Mouse (Mus musculus): Measurements from ENCODE around the gene Sdhaf1. TPM values are rescaled to one million over a fixed set of nuclear protein-coding genes. Genes with fewer than 3 reads are reported as not detected.

The Sdhaf1 gene
- polyA plus RNA-seq, 1 experiment from 2014 or later, result 14.3 TPM

GRCm38 (mm10) chr7:30274383-30274782, 49.3 kb downstream of the Sdhaf1 start:
- no peak overlapping the region for H3K4me3 ChIP-seq (ENCODE audit: low read length)
- no peaks in the 10 kb centered on the region for H3K9me3 ChIP-seq (ENCODE audit: control insufficient read depth, low read length)
- no peak overlapping the region for H3K4me2 ChIP-seq (ENCODE audit: low read depth, low read length)
- no peak for ATAC-seq
- no peak overlapping the region for H3K9ac ChIP-seq (ENCODE audit: low read depth, low read length)
- WGBS, result 53% methylated on average over 6 of the region's 6 CpGs
- H3K27me3 ChIP-seq (replicated peaks; ENCODE audit: control insufficient read depth, insufficient read depth, low read length), result no peaks in the 10 kb centered on the region
- no peaks in the 10 kb centered on the region for H3K36me3 ChIP-seq (ENCODE audit: control insufficient read depth, insufficient read depth, low read length)
- peaks cover 3% of the 10 kb centered on the region; the same call in 1 of the 2 replicates for H3K4me1 ChIP-seq (ENCODE audit: control insufficient read depth, insufficient read depth, low read length)
- no peak overlapping the region for H3K27ac ChIP-seq (ENCODE audit: low read length)

Other genes starting within 250 kb of the Sdhaf1 start
- gene Gm26920, start 233.5 kb downstream of the Sdhaf1 start, polyA plus RNA-seq (2015; fragmentation: Nextera tagmentation; extraction: Ambion mirVana), result 0.62 TPM in 1 of 2 replicates, not detected in the other
- gene Zfp566, start 233.4 kb downstream of the Sdhaf1 start, polyA plus RNA-seq (2015; fragmentation: Nextera tagmentation; extraction: Ambion mirVana), result 4.3 and 5.3 TPM in 2 replicates
- 60.8 and 61.0 TPM in 2 replicates for gene Zfp260, start 229.1 kb downstream of the Sdhaf1 start, polyA plus RNA-seq (2015; fragmentation: Nextera tagmentation; extraction: Ambion mirVana)
- gene Zfp382, start 202.0 kb downstream of the Sdhaf1 start, polyA plus RNA-seq (2015; fragmentation: Nextera tagmentation; extraction: Ambion mirVana), result 5.0 and 6.6 TPM in 2 replicates
- 9.2 and 9.7 TPM in 2 replicates for gene Zfp146, start 154.1 kb downstream of the Sdhaf1 start, polyA plus RNA-seq (2015; fragmentation: Nextera tagmentation; extraction: Ambion mirVana)
- gene Cox7a1, start 139.8 kb downstream of the Sdhaf1 start, polyA plus RNA-seq (2015; fragmentation: Nextera tagmentation; extraction: Ambion mirVana), result 41.5 and 50.1 TPM in 2 replicates
- gene Capns1, start 125.1 kb downstream of the Sdhaf1 start, polyA plus RNA-seq (2015; fragmentation: Nextera tagmentation; extraction: Ambion mirVana), result 80.2 and 86.9 TPM in 2 replicates
- gene Polr2i, start 91.9 kb downstream of the Sdhaf1 start, polyA plus RNA-seq (2015; fragmentation: Nextera tagmentation; extraction: Ambion mirVana), result 99.2 and 103 TPM in 2 replicates
- gene Tbcb, start 91.6 kb downstream of the Sdhaf1 start, polyA plus RNA-seq (2015; fragmentation: Nextera tagmentation; extraction: Ambion mirVana), result 139 and 142 TPM in 2 replicates
- gene Ovol3, start 88.2 kb downstream of the Sdhaf1 start, polyA plus RNA-seq (2015; fragmentation: Nextera tagmentation; extraction: Ambion mirVana), result not detected in 2 replicates
- gene Thap8, start 43.8 kb downstream of the Sdhaf1 start, polyA plus RNA-seq (2015; fragmentation: Nextera tagmentation; extraction: Ambion mirVana), result 0.22 and 0.37 TPM in 2 replicates
- gene Wdr62, start 43.5 kb downstream of the Sdhaf1 start, polyA plus RNA-seq (2015; fragmentation: Nextera tagmentation; extraction: Ambion mirVana), result 5.7 and 7.3 TPM in 2 replicates
- gene Clip3, start 32.2 kb downstream of the Sdhaf1 start, polyA plus RNA-seq (2015; fragmentation: Nextera tagmentation; extraction: Ambion mirVana), result 20.9 and 22.1 TPM in 2 replicates
- 68.8 and 70.6 TPM in 2 replicates for gene Alkbh6, start 15.2 kb downstream of the Sdhaf1 start, polyA plus RNA-seq (2015; fragmentation: Nextera tagmentation; extraction: Ambion mirVana)
- gene Syne4, start 9.1 kb downstream of the Sdhaf1 start, polyA plus RNA-seq (2015; fragmentation: Nextera tagmentation; extraction: Ambion mirVana), result 58.9 and 59.7 TPM in 2 replicates
- 0.61 and 2.8 TPM in 2 replicates for gene E130208F15Rik, start 2.2 kb downstream of the Sdhaf1 start, polyA plus RNA-seq (2015; fragmentation: Nextera tagmentation; extraction: Ambion mirVana)
- gene Lrfn3, start 38.9 kb upstream of the Sdhaf1 start, polyA plus RNA-seq (2015; fragmentation: Nextera tagmentation; extraction: Ambion mirVana), result 2.5 and 3.0 TPM in 2 replicates
- gene Tyrobp, start 89.9 kb upstream of the Sdhaf1 start, polyA plus RNA-seq (2015; fragmentation: Nextera tagmentation; extraction: Ambion mirVana), result 55.2 and 59.9 TPM in 2 replicates
- gene Hcst, start 96.0 kb upstream of the Sdhaf1 start, polyA plus RNA-seq (2015; fragmentation: Nextera tagmentation; extraction: Ambion mirVana), result 2.4 and 3.1 TPM in 2 replicates
- gene Nfkbid, start 97.8 kb upstream of the Sdhaf1 start, polyA plus RNA-seq (2015; fragmentation: Nextera tagmentation; extraction: Ambion mirVana), result 2.6 TPM in 2 replicates
- gene Aplp1, start 121.6 kb upstream of the Sdhaf1 start, polyA plus RNA-seq (2015; fragmentation: Nextera tagmentation; extraction: Ambion mirVana), result 32.4 and 33.3 TPM in 2 replicates
- gene Kirrel2, start 133.8 kb upstream of the Sdhaf1 start, polyA plus RNA-seq (2015; fragmentation: Nextera tagmentation; extraction: Ambion mirVana), result 1.0 and 1.1 TPM in 2 replicates
- 0.94 and 1.8 TPM in 2 replicates for gene Nphs1, start 134.4 kb upstream of the Sdhaf1 start, polyA plus RNA-seq (2015; fragmentation: Nextera tagmentation; extraction: Ambion mirVana)
- gene Prodh2, start 169.7 kb upstream of the Sdhaf1 start, polyA plus RNA-seq (2015; fragmentation: Nextera tagmentation; extraction: Ambion mirVana), result 9.9 and 13.0 TPM in 2 replicates
- gene Arhgap33, start 211.2 kb upstream of the Sdhaf1 start, polyA plus RNA-seq (2015; fragmentation: Nextera tagmentation; extraction: Ambion mirVana), result 5.6 and 6.4 TPM in 2 replicates
- gene Hspb6, start 228.3 kb upstream of the Sdhaf1 start, polyA plus RNA-seq (2015; fragmentation: Nextera tagmentation; extraction: Ambion mirVana), result 48.4 and 53.8 TPM in 2 replicates
- gene Proser3, start 228.4 kb upstream of the Sdhaf1 start, polyA plus RNA-seq (2015; fragmentation: Nextera tagmentation; extraction: Ambion mirVana), result 6.3 and 7.6 TPM in 2 replicates
- gene Lin37, start 235.9 kb upstream of the Sdhaf1 start, polyA plus RNA-seq (2015; fragmentation: Nextera tagmentation; extraction: Ambion mirVana), result 44.5 and 50.0 TPM in 2 replicates
- 71.2 and 73.8 TPM in 2 replicates for gene U2af1l4, start 239.4 kb upstream of the Sdhaf1 start, polyA plus RNA-seq (2015; fragmentation: Nextera tagmentation; extraction: Ambion mirVana)
- 9.2 and 9.3 TPM in 2 replicates for gene Gm49396, start 239.4 kb upstream of the Sdhaf1 start, polyA plus RNA-seq (2015; fragmentation: Nextera tagmentation; extraction: Ambion mirVana)
- gene Psenen, start 239.7 kb upstream of the Sdhaf1 start, polyA plus RNA-seq (2015; fragmentation: Nextera tagmentation; extraction: Ambion mirVana), result 158 and 168 TPM in 2 replicates
- 3.7 and 5.4 TPM in 2 replicates for gene Igflr1, start 241.5 kb upstream of the Sdhaf1 start, polyA plus RNA-seq (2015; fragmentation: Nextera tagmentation; extraction: Ambion mirVana)